Mouse (Mus musculus) G1E (cell line): ENCODE data around the gene Oxld1. TPM values are rescaled to one million over a fixed set of nuclear protein-coding genes. Genes with fewer than 3 reads are reported as not detected.

Source experiments
- ATAC-seq: 2 replicates; pipeline ENCODE4 v1.8.0; 2016; ENCODE audit warnings: mild to moderate bottlenecking; ENCODE audit not compliant: insufficient number of reproducible peaks, poor library complexity, low FRiP score, severe bottlenecking; ENCODE audit errors: extremely low read depth
- DNase-seq: peaks from one replicate; pipeline ENCODE4 v3.0.0; 2012; ENCODE audit warnings: low spot score
- H3K27me3 ChIP-seq: 2 replicates; pipeline ENCODE4 v1.6.1; 2012; ENCODE audit warnings: mild to moderate bottlenecking, low read length, inconsistent platforms; ENCODE audit not compliant: insufficient read depth
- H3K36me3 ChIP-seq: replicated peaks from 2 replicates; pipeline ENCODE3; 2012; ENCODE audit warnings: mild to moderate bottlenecking, inconsistent platforms
- H3K4me1 ChIP-seq: 2 replicates; pipeline ENCODE4 v1.6.1; 2012; ENCODE audit warnings: low read depth, low read length, inconsistent platforms, mixed read lengths; ENCODE audit not compliant: insufficient read depth
- H3K4me3 ChIP-seq: 2 replicates; pipeline ENCODE4 v1.5.1; 2012; ENCODE audit warnings: low read depth, mild to moderate bottlenecking, inconsistent platforms, low read length, moderate library complexity, mixed read lengths
- H3K9me3 ChIP-seq: replicated peaks from 2 replicates; pipeline ENCODE4 v1.6.1; 2012; ENCODE audit warnings: inconsistent platforms
- CTCF ChIP-seq: IDR thresholded peaks from 2 replicates; pipeline ENCODE4 v1.5.1; 2012; ENCODE audit warnings: low read depth, low read length, inconsistent platforms, mixed read lengths
- GATA1 ChIP-seq: IDR thresholded peaks from 2 replicates; pipeline ENCODE4 v1.6.1; 2012; ENCODE audit warnings: borderline replicate concordance, low read length, inconsistent platforms, mixed read lengths
- GATA2 ChIP-seq: IDR thresholded peaks from 2 replicates; pipeline ENCODE4 v1.6.1; 2012; ENCODE audit warnings: low read depth, low read length, inconsistent platforms, borderline replicate concordance
- POLR2AphosphoS5 ChIP-seq: IDR thresholded peaks from 2 replicates; pipeline ENCODE4 v1.6.1; 2012; ENCODE audit warnings: low read depth, low read length, inconsistent platforms; ENCODE audit not compliant: insufficient replicate concordance
- TAL1 ChIP-seq: conservative IDR thresholded peaks from 2 replicates; pipeline ENCODE4 v1.6.1; 2012; ENCODE audit warnings: low read depth, low read length, inconsistent platforms, mixed read lengths
- polyA plus RNA-seq: library from polyadenylated mRNA; stranded (reverse); fragments of >175 nt; gene quantifications from 2 replicates; pipeline ENCODE4 v1.2.3, GENCODE M21; 2012
- total RNA-seq, 2 experiments: library from RNA; stranded (forward) in 1 of 2; stranded (reverse) in 1 of 2; fragments of 200-1000 nt in 1 of 2; fragments of >200 nt in 1 of 2; fragmentation: Nextera tagmentation in 1 of 2; gene quantifications; 2 replicates each; pipeline ENCODE4 v1.2.3; 2014 to 2017

The Oxld1 gene
- total and polyA plus RNA-seq, 3 experiments: 17.1 to 25.6 (median 17.4) TPM

- H3K4me1 ChIP-seq: peaks cover 69% of the 10 kb centered on the region
- ATAC-seq (peak; percentile 48; the same call in 1 of the 2 replicates), DNase-seq (peak; percentile 63)
- peak overlapping the region; percentile 88 for H3K4me3 ChIP-seq
- no peak for TF ChIP-seq GATA1
- no peak for TF ChIP-seq GATA2
- no peak for TF ChIP-seq CTCF
- no peak for TF ChIP-seq POLR2AphosphoS5
- TF ChIP-seq TAL1: no peak
- H3K9me3 ChIP-seq: no peaks in the 10 kb centered on the region
- H3K27me3 ChIP-seq: no peaks in the 10 kb centered on the region
- peaks cover 84% of the 10 kb centered on the region for H3K36me3 ChIP-seq
Observed at GRCm38 (mm10) chr11:120492024-120492877, 34.4 kb upstream of the Oxld1 start.

GRCm38 (mm10) chr11:120491317-120492023 is 33.6 kb upstream of the Oxld1 start, which contains the start of gene Slc25a10:
TSS of gene Slc25a10 (plus strand) at chr11:120491840.
- TF ChIP-seq TAL1 (no peak), POLR2AphosphoS5 (0 out of 2 replicates have a peak, but pooled peaks have one; percentile 53)
- Histone ChIP-seq H3K9me3 (no peaks in the 10 kb centered on the region), H3K27me3 (no peaks in the 10 kb centered on the region), H3K4me1 (peaks cover 73% of the 10 kb centered on the region), H3K36me3 (peaks cover 84% of the 10 kb centered on the region), H3K4me3 (peak within 1 kb of the TSS; percentile 88)
- DNase-seq (peak; percentile 66), ATAC-seq (peak; percentile 52; the same call in 1 of the 2 replicates)

- Histone ChIP-seq H3K4me1 (peaks cover 82% of the 10 kb centered on the region), H3K36me3 (peaks cover 84% of the 10 kb centered on the region), H3K4me3 (no peak overlapping the region; the same call in 1 of the 2 replicates), H3K9me3 (no peaks in the 10 kb centered on the region), H3K27me3 (no peaks in the 10 kb centered on the region)
- no peak for ATAC-seq
- DNase-seq: no peak
- TF ChIP-seq GATA2: no peak
- TF ChIP-seq TAL1: no peak
Observed at GRCm38 (mm10) chr11:120490291-120491046, 32.6 kb upstream of the Oxld1 start.

- H3K4me1 ChIP-seq: peaks cover 82% of the 10 kb centered on the region
- TF ChIP-seq GATA1 (no peak), TAL1 (no peak), POLR2AphosphoS5 (0 out of 2 replicates have a peak, but pooled peaks have one; percentile 58), GATA2 (no peak), CTCF (peak; percentile 94)
Observed at GRCm38 (mm10) chr11:120489054-120489761, 31.3 kb upstream of the Oxld1 start.

GRCm38 (mm10) chr11:120488516-120488915 is 30.6 kb upstream of the Oxld1 start:
- ATAC-seq: no peak

More at GRCm38 (mm10) chr11:120489054-120489761, 31.3 kb upstream of the Oxld1 start:
- ATAC-seq: peak; percentile 24
- DNase-seq: peak; percentile 47
- Histone ChIP-seq H3K4me3 (peak overlapping the region; percentile 36; the same call in 1 of the 2 replicates), H3K9me3 (no peaks in the 10 kb centered on the region), H3K27me3 (no peaks in the 10 kb centered on the region), H3K36me3 (peaks cover 73% of the 10 kb centered on the region)

GRCm38 (mm10) chr11:120485251-120485650 is 27.4 kb upstream of the Oxld1 start:
- no peak for ATAC-seq
- no peaks in the 10 kb centered on the region for H3K27me3 ChIP-seq
- no peaks in the 10 kb centered on the region for H3K9me3 ChIP-seq
- peaks cover 67% of the 10 kb centered on the region for H3K4me1 ChIP-seq
- DNase-seq: no peak
- peaks cover 86% of the 10 kb centered on the region for H3K36me3 ChIP-seq
- TF ChIP-seq CTCF (no peak), POLR2AphosphoS5 (no peak), TAL1 (no peak), GATA1 (no peak), GATA2 (no peak)
- H3K4me3 ChIP-seq: peak overlapping the region; percentile 97

More at GRCm38 (mm10) chr11:120488516-120488915, 30.6 kb upstream of the Oxld1 start:
- DNase-seq: no peak
- Histone ChIP-seq H3K4me1 (peaks cover 83% of the 10 kb centered on the region), H3K9me3 (no peaks in the 10 kb centered on the region), H3K4me3 (no peak overlapping the region), H3K27me3 (no peaks in the 10 kb centered on the region), H3K36me3 (peaks cover 72% of the 10 kb centered on the region)
- TF ChIP-seq CTCF: no peak
